Mouse (Mus musculus): ENCODE measurements around the gene Nid2.

The Nid2 gene

GRCm38 (mm10) chr14:19785797-19786588, 34.9 kb downstream of the Nid2 start:
- no peak for DNase-seq (ENCODE audit: low spot score)

- DNase-seq (ENCODE audit: low spot score), result no peak
Measured at GRCm38 (mm10) chr14:19788443-19788842, 37.4 kb downstream of the Nid2 start.

GRCm38 (mm10) chr14:19794881-19795280, 43.8 kb downstream of the Nid2 start:
- no peak for DNase-seq (ENCODE audit: low spot score)

GRCm38 (mm10) chr14:19796541-19797304, 45.7 kb downstream of the Nid2 start:
- DNase-seq (ENCODE audit: low spot score), result no peak

GRCm38 (mm10) chr14:19800485-19800884, 49.4 kb downstream of the Nid2 start:
- no peak for DNase-seq (ENCODE audit: low spot score)

- no peak for DNase-seq (ENCODE audit: low spot score)
Measured at GRCm38 (mm10) chr14:19801474-19802215, 50.6 kb downstream of the Nid2 start.

GRCm38 (mm10) chr14:19803222-19803621, 52.2 kb downstream of the Nid2 start:
- no peak for DNase-seq (ENCODE audit: low spot score)

- DNase-seq (ENCODE audit: low spot score), result peak; percentile 29
Measured at GRCm38 (mm10) chr14:19803623-19804022, 52.6 kb downstream of the Nid2 start.

GRCm38 (mm10) chr14:19807339-19807738, 56.3 kb downstream of the Nid2 start:
- DNase-seq (ENCODE audit: low spot score), result no peak

- DNase-seq (ENCODE audit: low spot score), result no peak
Measured at GRCm38 (mm10) chr14:19807858-19808257, 56.8 kb downstream of the Nid2 start.

- DNase-seq (ENCODE audit: low spot score), result no peak
Measured at GRCm38 (mm10) chr14:19809934-19810333, 58.9 kb downstream of the Nid2 start.

- DNase-seq (ENCODE audit: low spot score), result no peak
Measured at GRCm38 (mm10) chr14:19813061-19813460, 62.0 kb downstream of the Nid2 start.

- peak; percentile 71 for DNase-seq (ENCODE audit: low spot score)
Measured at GRCm38 (mm10) chr14:19817949-19818348, 66.9 kb downstream of the Nid2 start.

- DNase-seq (ENCODE audit: low spot score), result no peak
Measured at GRCm38 (mm10) chr14:19821686-19822085, 70.6 kb downstream of the Nid2 start.

- peak; percentile 92 for DNase-seq (ENCODE audit: low spot score)
Measured at GRCm38 (mm10) chr14:19823321-19824142, 72.5 kb downstream of the Nid2 start, which contains the start of gene Rtraf. TSS of gene Rtraf (minus strand) at chr14:19823824.

GRCm38 (mm10) chr14:19825481-19825880, 74.4 kb downstream of the Nid2 start:
- no peak for DNase-seq (ENCODE audit: low spot score)

GRCm38 (mm10) chr14:19836289-19836688, 85.2 kb downstream of the Nid2 start:
- no peak for DNase-seq (ENCODE audit: low spot score)

- peak; percentile 40 for DNase-seq (ENCODE audit: low spot score)
Measured at GRCm38 (mm10) chr14:19839600-19840332, 88.7 kb downstream of the Nid2 start.

GRCm38 (mm10) chr14:19853471-19853870, 102.4 kb downstream of the Nid2 start:
- no peak for DNase-seq (ENCODE audit: low spot score)

- no peak for DNase-seq (ENCODE audit: low spot score)
Measured at GRCm38 (mm10) chr14:19858279-19858678, 107.2 kb downstream of the Nid2 start.

Measured in c-Kit-positive CD71-positive TER-119-positive erythroid progenitor cells, embryonic 14.5 days (primary cell).